Mouse (Mus musculus) kidney, embryonic 15.5 days (tissue): ENCODE data around the gene Sctr. TPM values are rescaled to one million over a fixed set of nuclear protein-coding genes. Genes with fewer than 3 reads are reported as not detected.
A peak's percentile ranks its signal among the peaks of the same experiment; 100 is the strongest.

Source experiments
- ATAC-seq: fragments of 200-750 bp; cut with Nextera tagmentation; replicated peaks from 2 replicates; pipeline ENCODE4 v1.8.0; 2017; ENCODE audit warnings: moderate TSS enrichment; ENCODE audit not compliant: low FRiP score
- H3K27ac ChIP-seq: fragments of 300-500 bp; sonication (generic); 2 replicates; pipeline ENCODE4 v1.5.1; 2015; ENCODE audit warnings: mild to moderate bottlenecking, inconsistent platforms
- H3K27me3 ChIP-seq: fragments of 300-500 bp; sonication (generic); 2 replicates; pipeline ENCODE4 v1.6.1; 2015; ENCODE audit warnings: inconsistent platforms
- H3K36me3 ChIP-seq: fragments of 300-500 bp; sonication (generic); 2 replicates; pipeline ENCODE4 v1.6.1; 2015; ENCODE audit warnings: inconsistent platforms
- H3K4me1 ChIP-seq: fragments of 300-500 bp; sonication (generic); 2 replicates; pipeline ENCODE4 v1.6.1; 2015; ENCODE audit warnings: inconsistent platforms
- H3K4me2 ChIP-seq: fragments of 300-500 bp; sonication (generic); 2 replicates; pipeline ENCODE4 v1.6.1; 2015; ENCODE audit warnings: moderate library complexity, mild to moderate bottlenecking, inconsistent platforms
- H3K4me3 ChIP-seq: fragments of 300-500 bp; sonication (generic); replicated peaks from 2 replicates; pipeline ENCODE4 v1.5.1; 2015; ENCODE audit warnings: mild to moderate bottlenecking, inconsistent platforms
- H3K9ac ChIP-seq: fragments of 300-500 bp; sonication (generic); 2 replicates; pipeline ENCODE4 v1.6.1; 2015; ENCODE audit warnings: mild to moderate bottlenecking, inconsistent platforms
- H3K9me3 ChIP-seq: fragments of 300-500 bp; sonication (generic); replicated peaks from 2 replicates; pipeline ENCODE4 v1.6.1; 2016; ENCODE audit warnings: inconsistent platforms
- WGBS: fragments of 180-500 bp; shearing (Covaris S2); methylation state at CpG from one replicate; pipeline ENCODE4 v1.1.7; 2015; ENCODE audit warnings: mixed read lengths; 5-methylcytosine and 5-hydroxymethylcytosine counted together
- polyA plus RNA-seq: library from polyadenylated mRNA; unstranded; fragments of >200 nt; fragmentation: Nextera tagmentation; extraction: Ambion mirVana; gene quantifications from 2 replicates; pipeline ENCODE4 v1.2.1, GENCODE M21; 2015

Sctr gene
- polyA plus RNA-seq, 1 experiment from 2014 or later, result 1.2 TPM

DNA sequence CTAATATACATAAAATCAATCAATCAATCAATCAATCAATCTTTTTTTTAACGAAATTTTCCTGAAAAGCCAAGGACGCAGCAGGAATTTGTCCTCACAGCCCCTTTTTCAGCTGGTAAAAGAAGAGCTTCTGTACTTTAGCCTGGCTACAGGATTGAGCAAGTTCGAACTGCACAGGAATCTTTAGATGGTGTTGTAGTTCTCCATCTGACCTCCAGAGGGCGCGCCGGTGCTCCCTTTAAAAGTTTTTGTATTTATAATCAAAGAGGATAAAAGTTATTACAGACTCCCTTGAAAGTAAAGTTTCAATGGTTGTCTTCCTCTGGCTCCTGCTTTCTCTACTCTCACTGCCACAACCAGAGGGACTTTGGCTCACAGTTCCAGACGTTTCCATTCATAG lies 91.6 kb downstream of the Sctr start:
- WGBS, result 18% methylated on average over 7 of the region's 7 CpGs
- Histone ChIP-seq H3K36me3 (no peaks in the 10 kb centered on the region), H3K9ac (no peak overlapping the region), H3K4me1 (0 out of 2 replicates have a peak, but pooled peaks cover 3% of the 10 kb centered on the region), H3K4me3 (no peak overlapping the region), H3K27me3 (no peaks in the 10 kb centered on the region), H3K9me3 (no peaks in the 10 kb centered on the region), H3K4me2 (no peak overlapping the region), H3K27ac (no peak overlapping the region)
- ATAC-seq, result no peak

DNA sequence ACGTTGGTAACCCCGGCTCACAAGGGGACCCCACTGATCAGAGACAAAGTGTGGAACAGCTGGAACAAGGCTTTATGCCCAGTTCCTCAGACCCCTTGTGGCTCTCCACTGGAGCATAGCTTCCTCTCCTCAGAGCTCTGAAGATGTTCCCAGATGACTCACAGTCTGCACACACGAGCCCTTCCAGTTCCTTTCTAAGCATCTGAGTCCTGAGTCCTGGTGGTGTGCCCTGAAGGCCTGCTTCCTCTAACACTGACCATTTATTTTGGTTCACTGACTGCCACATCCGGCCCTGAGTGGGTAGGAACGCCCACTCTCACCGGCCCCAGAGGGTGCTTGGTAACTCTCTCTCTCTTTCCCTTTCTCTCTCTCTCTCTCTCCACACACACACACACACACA lies 92.8 kb downstream of the Sctr start:
- Histone ChIP-seq H3K27me3 (no peaks in the 10 kb centered on the region), H3K4me3 (no peak overlapping the region), H3K4me2 (no peak overlapping the region), H3K36me3 (no peaks in the 10 kb centered on the region), H3K4me1 (0 out of 2 replicates have a peak, but pooled peaks cover 3% of the 10 kb centered on the region), H3K27ac (peak overlapping the region; percentile 45; the same call in 1 of the 2 replicates), H3K9me3 (no peaks in the 10 kb centered on the region), H3K9ac (no peak overlapping the region)
- peak; percentile 44; the same call in 1 of the 2 replicates for ATAC-seq
- WGBS, result 59% methylated on average over 6 of the region's 6 CpGs

DNA sequence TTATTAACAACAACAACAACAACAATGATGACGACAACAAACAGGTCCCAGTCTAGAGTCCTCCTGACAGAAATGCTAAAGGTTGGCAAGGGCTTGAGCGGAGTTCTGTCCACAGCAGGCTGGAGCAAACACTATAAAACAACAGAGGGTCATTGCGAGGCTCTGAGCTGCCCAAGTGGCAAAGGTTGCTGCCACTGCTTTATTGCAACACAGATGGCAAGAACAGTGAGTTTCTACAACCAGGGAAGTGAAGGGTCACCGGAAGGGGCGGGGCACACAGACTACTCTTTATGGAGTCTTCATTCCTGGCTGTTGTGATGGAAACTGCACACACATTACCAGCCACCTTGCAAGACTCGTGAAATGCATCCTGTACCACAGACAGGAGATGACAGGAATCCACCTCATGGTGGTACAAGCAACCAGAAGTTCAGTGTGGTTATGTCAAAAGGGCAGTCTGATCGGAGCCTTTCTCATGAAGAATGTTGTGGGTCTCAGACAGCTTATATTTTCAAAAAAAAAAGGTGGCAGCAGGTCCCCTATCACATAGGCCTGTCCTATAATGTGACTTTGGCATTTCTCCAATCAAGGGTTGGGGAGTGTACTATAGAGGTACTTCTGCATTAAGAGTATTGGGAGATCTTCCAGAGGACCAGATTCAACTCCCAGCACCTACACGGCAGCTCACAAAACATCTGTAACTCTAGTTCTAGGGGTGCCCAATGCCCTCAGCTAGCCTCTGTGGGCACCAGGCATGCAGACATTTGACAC lies 93.9 kb downstream of the Sctr start:
- Histone ChIP-seq H3K4me1 (0 out of 2 replicates have a peak, but pooled peaks cover 7% of the 10 kb centered on the region), H3K9ac (no peak overlapping the region), H3K36me3 (no peaks in the 10 kb centered on the region), H3K4me2 (no peak overlapping the region), H3K9me3 (no peaks in the 10 kb centered on the region), H3K27me3 (no peaks in the 10 kb centered on the region), H3K4me3 (no peak overlapping the region), H3K27ac (no peak overlapping the region)
- no peak for ATAC-seq
- WGBS, result 73% methylated on average over 8 of the region's 8 CpGs

DNA sequence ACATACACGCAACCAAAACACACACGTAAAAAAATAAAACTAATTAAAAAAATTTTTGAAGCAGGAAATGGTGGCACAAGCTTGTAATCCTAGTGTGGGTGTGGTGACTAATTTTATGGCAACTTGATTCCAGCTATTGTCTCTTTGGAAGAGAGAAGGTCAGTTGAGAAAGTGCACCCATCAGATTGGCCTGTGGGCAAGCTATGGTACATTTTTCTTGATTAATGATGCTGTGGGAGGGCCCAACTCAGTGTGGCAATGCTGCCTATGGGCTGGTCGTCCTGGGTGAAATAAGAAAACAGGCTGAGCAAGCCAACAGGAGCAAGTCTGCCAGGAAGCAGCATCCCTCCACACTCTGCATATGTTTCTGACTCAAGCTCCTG lies 94.5 kb downstream of the Sctr start:
- WGBS, result 83% methylated on average over 3 of the region's 3 CpGs
- no peaks in the 10 kb centered on the region for H3K36me3 ChIP-seq
- no peaks in the 10 kb centered on the region for H3K27me3 ChIP-seq
- 0 out of 2 replicates have a peak, but pooled peaks cover 7% of the 10 kb centered on the region for H3K4me1 ChIP-seq
- H3K4me3 ChIP-seq, result no peak overlapping the region
- no peaks in the 10 kb centered on the region for H3K9me3 ChIP-seq
- no peak overlapping the region for H3K27ac ChIP-seq
- no peak overlapping the region for H3K9ac ChIP-seq
- ATAC-seq, result no peak
- no peak overlapping the region for H3K4me2 ChIP-seq

DNA sequence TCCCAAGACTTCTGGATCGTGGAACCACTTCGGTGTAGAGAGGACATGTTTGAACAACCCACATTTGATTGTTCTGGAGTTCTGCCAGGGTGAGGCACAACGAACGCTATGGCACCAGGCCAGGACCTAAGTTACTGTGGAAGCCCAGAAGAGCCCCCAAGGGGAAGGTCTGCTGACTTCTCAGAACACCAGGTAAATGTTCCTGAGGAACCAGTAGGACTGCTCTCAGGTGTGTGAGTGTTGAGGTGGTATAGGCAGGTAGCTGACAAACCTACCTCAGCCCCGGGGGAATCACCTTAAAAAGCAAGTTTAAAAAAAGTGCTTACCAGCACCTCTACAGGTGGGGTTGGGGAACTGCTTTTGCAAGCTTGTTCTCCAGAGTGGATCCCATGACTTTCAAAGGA lies 98.9 kb downstream of the Sctr start:
- ATAC-seq, result no peak
- H3K4me1 ChIP-seq, result 0 out of 2 replicates have a peak, but pooled peaks cover 4% of the 10 kb centered on the region

DNA sequence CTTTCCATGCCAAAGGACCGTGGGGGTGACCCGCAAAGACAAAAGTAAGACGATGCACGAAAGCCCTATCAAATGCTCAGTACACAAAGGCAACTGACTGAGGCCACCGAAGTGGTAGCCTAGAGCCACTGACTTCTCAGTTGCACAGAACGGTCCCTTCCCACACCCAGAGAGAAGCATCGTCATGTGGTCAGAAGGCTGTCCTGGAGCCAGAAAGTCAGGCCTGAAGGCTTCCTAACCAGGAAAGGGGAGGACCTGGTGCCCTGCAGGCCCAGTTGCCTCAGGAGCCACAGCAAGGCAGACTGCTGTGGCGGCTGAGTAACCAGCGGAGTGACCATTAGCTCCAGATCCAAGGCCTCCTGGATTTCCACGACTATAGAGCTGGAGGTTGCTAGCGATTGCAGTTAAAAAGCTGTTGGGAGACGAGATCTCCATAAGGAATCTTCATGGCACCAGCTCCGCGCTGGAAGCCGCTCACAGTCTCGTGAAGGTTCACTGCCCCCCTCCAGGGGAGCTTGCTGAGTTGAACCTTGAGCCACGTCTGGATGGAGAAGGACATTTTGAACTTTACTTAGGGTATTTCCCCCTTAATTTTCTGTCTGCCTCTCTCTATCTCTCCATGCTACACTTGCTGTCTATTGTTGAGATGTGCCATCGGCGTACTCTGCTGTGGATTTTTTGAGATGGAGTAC lies 103.2 kb downstream of the Sctr start:
- 0 out of 2 replicates have a peak, but pooled peaks have one; percentile 46 for ATAC-seq
- Histone ChIP-seq H3K27ac (0 out of 2 replicates have a peak overlapping the region, but pooled peaks have one; percentile 18), H3K4me1 (0 out of 2 replicates have a peak, but pooled peaks cover 4% of the 10 kb centered on the region), H3K27me3 (no peaks in the 10 kb centered on the region), H3K9ac (no peak overlapping the region), H3K4me2 (no peak overlapping the region), H3K36me3 (peaks cover 31% of the 10 kb centered on the region), H3K9me3 (no peaks in the 10 kb centered on the region), H3K4me3 (no peak overlapping the region)
- WGBS, result 82% methylated on average over 19 of the region's 19 CpGs

More for the DNA sequence above, 98.9 kb downstream of the Sctr start:
- no peaks in the 10 kb centered on the region for H3K36me3 ChIP-seq
- H3K27ac ChIP-seq, result no peak overlapping the region
- WGBS, result 55% methylated on average over 5 of the region's 5 CpGs
- H3K27me3 ChIP-seq, result no peaks in the 10 kb centered on the region
- no peak overlapping the region for H3K9ac ChIP-seq
- no peak overlapping the region for H3K4me2 ChIP-seq
- H3K9me3 ChIP-seq, result no peaks in the 10 kb centered on the region
- no peak overlapping the region for H3K4me3 ChIP-seq

DNA sequence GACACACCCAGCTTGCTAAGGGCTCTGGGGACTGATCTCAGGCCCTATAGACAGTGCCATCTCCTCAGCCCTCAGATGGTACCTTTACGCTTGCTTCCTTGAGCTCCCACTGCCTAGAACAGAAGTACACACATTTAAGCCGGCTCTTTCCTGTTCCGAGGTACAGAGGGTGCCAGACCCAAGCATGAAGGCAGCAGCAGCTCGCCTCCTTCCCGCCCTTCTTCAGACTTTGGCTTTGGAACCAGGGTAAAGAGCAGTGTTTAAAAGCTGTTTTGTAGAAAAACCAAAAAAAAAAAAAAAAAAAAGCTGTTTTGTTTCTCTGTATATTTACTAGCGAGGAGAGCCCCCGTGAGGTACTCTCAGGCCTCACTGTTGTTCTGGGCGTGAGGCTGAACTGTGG lies 105.1 kb downstream of the Sctr start:
- Histone ChIP-seq H3K27ac (no peak overlapping the region), H3K36me3 (peaks cover 49% of the 10 kb centered on the region), H3K9me3 (no peaks in the 10 kb centered on the region), H3K4me3 (no peak overlapping the region), H3K27me3 (no peaks in the 10 kb centered on the region), H3K4me2 (no peak overlapping the region), H3K4me1 (no peaks in the 10 kb centered on the region), H3K9ac (no peak overlapping the region)
- 92% methylated on average over 8 of the region's 8 CpGs for WGBS
- no peak for ATAC-seq

DNA sequence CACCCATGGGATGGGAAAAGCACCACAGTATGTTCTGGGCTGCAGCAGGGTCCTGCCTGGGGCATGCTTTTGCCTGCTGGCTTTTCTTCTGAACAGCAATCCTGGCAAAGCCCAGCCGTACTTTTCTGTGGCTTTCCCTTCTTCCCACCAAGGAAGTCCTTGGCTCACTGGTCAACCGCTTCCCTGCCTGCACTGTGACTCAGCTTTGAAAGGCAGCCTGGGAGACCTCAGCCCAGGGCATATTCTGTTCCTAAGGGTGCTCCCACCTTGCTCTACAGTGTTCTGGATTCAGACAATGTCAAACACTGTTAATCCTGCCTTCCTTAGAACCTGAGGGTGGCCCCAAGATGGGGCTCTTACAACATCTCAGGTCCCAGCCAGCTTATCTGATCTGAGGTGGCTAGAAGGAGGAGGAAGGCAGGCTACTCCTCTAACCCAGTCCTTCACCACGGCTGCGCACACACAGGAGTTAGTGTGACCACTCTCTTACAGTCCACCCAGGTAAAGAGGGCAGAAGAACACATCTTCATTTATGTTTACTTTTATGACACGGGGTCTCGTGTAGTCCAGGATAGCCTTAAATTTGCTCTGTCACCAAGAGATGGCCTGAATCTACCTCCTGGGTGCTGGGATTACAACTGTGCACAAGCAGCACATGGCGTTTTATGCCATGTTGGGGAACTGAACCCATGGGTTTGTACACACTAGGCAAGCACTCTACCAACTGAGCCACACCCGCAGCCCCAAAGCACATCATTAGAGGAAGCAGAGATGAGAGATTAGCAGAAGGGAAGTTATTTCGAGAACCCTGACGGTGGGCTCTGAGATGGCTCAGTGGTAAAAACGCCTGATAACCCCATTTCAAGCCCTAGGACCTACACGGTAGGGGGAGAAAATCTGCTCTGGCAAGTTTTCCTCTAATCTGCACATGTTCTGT lies 105.8 kb downstream of the Sctr start:
- no peaks in the 10 kb centered on the region for H3K27me3 ChIP-seq
- no peaks in the 10 kb centered on the region for H3K9me3 ChIP-seq
- no peak overlapping the region for H3K9ac ChIP-seq
- H3K4me2 ChIP-seq, result no peak overlapping the region
- H3K4me3 ChIP-seq, result no peak overlapping the region
- H3K27ac ChIP-seq, result no peak overlapping the region
- peaks cover 5% of the 10 kb centered on the region for H3K4me1 ChIP-seq
- no peak for ATAC-seq
- 86% methylated on average over 12 of the region's 12 CpGs for WGBS
- peaks cover 55% of the 10 kb centered on the region for H3K36me3 ChIP-seq

Other genes starting within 250 kb of the Sctr start
- 6.7 and 7.9 TPM in 2 replicates for gene Ptpn4, start 169.3 kb upstream of the Sctr start, polyA plus RNA-seq
- 7.6 and 8.1 TPM in 2 replicates for gene Tmem177, start 93.7 kb upstream of the Sctr start, polyA plus RNA-seq
- gene Cfap221, start 9.7 kb upstream of the Sctr start, polyA plus RNA-seq, result 0.06 and 0.08 TPM in 2 replicates
- gene Tmem37, start 67.2 kb downstream of the Sctr start, polyA plus RNA-seq, result 51.3 and 53.6 TPM in 2 replicates
- 696 and 764 TPM in 2 replicates for gene Dbi, start 114.2 kb downstream of the Sctr start, polyA plus RNA-seq
- 19.7 and 22.1 TPM in 2 replicates for gene 3110009E18Rik, start 114.3 kb downstream of the Sctr start, polyA plus RNA-seq